Mouse (Mus musculus) stomach, postnatal 0 days (tissue): Measurements from ENCODE around the gene Nkap. TPM values are rescaled to one million over a fixed set of nuclear protein-coding genes. Genes with fewer than 3 reads are reported as not detected.

Experiments
- ATAC-seq: fragments of 200-750 bp; cut with Nextera tagmentation; 2 replicates; pipeline ENCODE4 v1.8.0; 2017; ENCODE audit not compliant: low FRiP score, low TSS enrichment
- DNase-seq: peaks from one replicate; pipeline ENCODE4 v3.0.0-alpha.2; 2016; ENCODE audit warnings: low spot score
- H3K27ac ChIP-seq: fragments of 300-500 bp; sonication (generic); replicated peaks from 2 replicates; pipeline ENCODE4 v1.5.1; 2014; ENCODE audit warnings: mild to moderate bottlenecking, control low read depth
- H3K27me3 ChIP-seq: fragments of 300-500 bp; sonication (generic); 2 replicates; pipeline ENCODE4 v1.6.1; 2014; ENCODE audit warnings: low read length; ENCODE audit not compliant: control insufficient read depth, insufficient read depth
- H3K36me3 ChIP-seq: fragments of 300-500 bp; sonication (generic); 2 replicates; pipeline ENCODE4 v1.6.1; 2014; ENCODE audit warnings: low read length, mixed read lengths; ENCODE audit not compliant: control insufficient read depth, insufficient read depth
- H3K4me1 ChIP-seq: fragments of 300-500 bp; sonication (generic); replicated peaks from 2 replicates; pipeline ENCODE4 v1.6.1; 2014; ENCODE audit warnings: antibody characterized with exemption; ENCODE audit not compliant: control insufficient read depth, insufficient read depth
- H3K4me2 ChIP-seq: fragments of 300-500 bp; sonication (generic); replicated peaks from 2 replicates; pipeline ENCODE4 v1.6.1; 2014; ENCODE audit warnings: low read depth, mild to moderate bottlenecking, control low read depth, moderate library complexity
- H3K4me3 ChIP-seq: fragments of 300-500 bp; sonication (generic); 2 replicates; pipeline ENCODE4 v1.5.1; 2014; ENCODE audit warnings: low read depth, low read length, control low read depth
- H3K9ac ChIP-seq: fragments of 300-500 bp; sonication (generic); 2 replicates; pipeline ENCODE4 v1.6.1; 2014; ENCODE audit warnings: mild to moderate bottlenecking, low read length, control low read depth, mixed read lengths
- H3K9me3 ChIP-seq: fragments of 300-500 bp; sonication (generic); 2 replicates; pipeline ENCODE4 v1.6.1; 2016; ENCODE audit warnings: low read length; ENCODE audit not compliant: control insufficient read depth
- CTCF ChIP-seq: IDR thresholded peaks from 2 replicates; pipeline ENCODE4 v1.5.1; 2016; ENCODE audit warnings: antibody characterized with exemption, low read depth, mild to moderate bottlenecking, moderate library complexity
- EP300 ChIP-seq: optimal IDR thresholded peaks from 2 replicates; pipeline ENCODE3; 2016; ENCODE audit warnings: antibody characterized with exemption
- WGBS: fragments of 180-500 bp; shearing (Covaris S2); extraction: QIAGEN DNeasy Blood & Tissue Kit; methylation state at CpG from one replicate; pipeline ENCODE4 v1.1.7; 2014; 5-methylcytosine and 5-hydroxymethylcytosine counted together
- polyA plus RNA-seq: library from polyadenylated mRNA; unstranded; fragments of >200 nt; fragmentation: Nextera tagmentation; extraction: Ambion mirVana; gene quantifications from 2 replicates; pipeline ENCODE4 v1.2.1, GENCODE M21; 2015

Gene Nkap
- polyA plus RNA-seq, 1 experiment from 2014 or later = 6.9 TPM

GRCm38 (mm10) chrX:37191744-37192379 lies 65.3 kb downstream of the Nkap start:
- no peaks in the 10 kb centered on the region for H3K9me3 ChIP-seq
- H3K27me3 ChIP-seq = no peaks in the 10 kb centered on the region
- H3K36me3 ChIP-seq = no peaks in the 10 kb centered on the region
- H3K4me1 ChIP-seq = no peaks in the 10 kb centered on the region
- H3K9ac ChIP-seq = peak overlapping the region; percentile 61
- WGBS = 17% methylated on average over 28 of the region's 28 CpGs
- ATAC-seq (no peak), DNase-seq (peak; percentile 14)
- peak overlapping the region; percentile 61; the same call in 1 of the 2 replicates for H3K27ac ChIP-seq
- peak overlapping the region; percentile 58 for H3K4me2 ChIP-seq
- peak overlapping the region; percentile 53 for H3K4me3 ChIP-seq
- TF ChIP-seq CTCF (no peak), EP300 (no peak)

- ATAC-seq (no peak), DNase-seq (no peak)
- no peaks in the 10 kb centered on the region for H3K4me1 ChIP-seq
- H3K36me3 ChIP-seq = no peaks in the 10 kb centered on the region
- H3K9me3 ChIP-seq = no peaks in the 10 kb centered on the region
- WGBS = 63% methylated on average over 8 of the region's 8 CpGs
- no peak overlapping the region for H3K4me3 ChIP-seq
- no peak for TF ChIP-seq CTCF
- TF ChIP-seq EP300 = no peak
- no peak overlapping the region for H3K4me2 ChIP-seq
- no peak overlapping the region for H3K9ac ChIP-seq
- H3K27ac ChIP-seq = no peak overlapping the region
- H3K27me3 ChIP-seq = no peaks in the 10 kb centered on the region
These were observed 72.1 kb downstream of the Nkap start for GRCm38 (mm10) chrX:37198676-37199075.

Other genes starting within 250 kb of the Nkap start
- gene Nkrf, start 223.9 kb upstream of the Nkap start, polyA plus RNA-seq = 0.79 and 0.94 TPM in 2 replicates
- gene Sept6, start 135.0 kb upstream of the Nkap start, polyA plus RNA-seq = 7.7 and 8.1 TPM in 2 replicates
- 0.16 and 0.21 TPM in 2 replicates for gene Sowahd, start 78.0 kb upstream of the Nkap start, polyA plus RNA-seq
- 654 and 734 TPM in 2 replicates for gene Rpl39, start 41.4 kb upstream of the Nkap start, polyA plus RNA-seq
- gene Upf3b, start 16.5 kb upstream of the Nkap start, polyA plus RNA-seq = 9.1 and 9.2 TPM in 2 replicates
- gene Akap14, start 42.0 kb downstream of the Nkap start, polyA plus RNA-seq = 0.05 TPM in 1 of 2 replicates, not detected in the other
- gene Ndufa1, start 64.4 kb downstream of the Nkap start, polyA plus RNA-seq = 567 and 585 TPM in 2 replicates
- gene Rnf113a1, start 64.5 kb downstream of the Nkap start, polyA plus RNA-seq = 9.6 TPM in 2 replicates
- not detected in 2 replicates for gene Gm9, start 84.2 kb downstream of the Nkap start, polyA plus RNA-seq
- gene Rhox1, start 95.5 kb downstream of the Nkap start, polyA plus RNA-seq = not detected in 2 replicates
- gene Rhox2a, start 118.2 kb downstream of the Nkap start, polyA plus RNA-seq = not detected in 2 replicates
- gene Rhox3a, start 123.1 kb downstream of the Nkap start, polyA plus RNA-seq = not detected in 2 replicates
- not detected in 2 replicates for gene Rhox4a, start 138.5 kb downstream of the Nkap start, polyA plus RNA-seq